Mouse (Mus musculus) cortical plate, adult 2 months (tissue): ENCODE data around the gene Fbxl17.

Experiments used
- CTCF ChIP-seq: fragments of 200-500 bp; IDR thresholded peaks from 2 replicates; pipeline ENCODE4 v1.5.1; 2011; ENCODE audit warnings: mild to moderate bottlenecking, control low read depth, low read length; ENCODE audit not compliant: insufficient read depth; ENCODE audit errors: extremely low read depth
- POLR2A ChIP-seq: fragments of 200-500 bp; IDR thresholded peaks from 2 replicates; pipeline ENCODE4 v1.6.1; 2011; ENCODE audit warnings: mild to moderate bottlenecking, low read length, control low read depth; ENCODE audit not compliant: insufficient read depth; ENCODE audit errors: extremely low read depth

DNA sequence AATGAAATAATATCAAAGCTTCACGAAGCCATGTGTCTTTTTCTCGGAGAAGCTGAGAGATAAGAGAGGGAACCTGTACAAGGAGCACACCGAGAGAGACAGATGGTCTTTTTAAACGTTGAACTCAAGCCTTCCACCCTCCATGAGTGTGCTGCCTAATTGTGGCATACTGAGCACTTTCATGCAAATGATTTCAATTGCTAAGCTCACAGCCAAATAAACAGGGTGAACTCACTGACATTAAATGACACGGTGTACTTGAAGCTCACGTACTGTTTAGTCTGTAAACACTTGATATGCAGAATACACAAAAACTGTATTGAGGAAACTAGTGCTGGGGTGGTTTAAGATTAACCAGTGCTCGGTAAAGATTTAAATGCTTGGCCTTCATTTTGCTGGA, 380.7 kb downstream of the Fbxl17 start:
- TF ChIP-seq POLR2A: no peak
- TF ChIP-seq CTCF: no peak
